Mouse (Mus musculus): ENCODE measurements around the gene Slc15a3. TPM values are rescaled to one million over a fixed set of nuclear protein-coding genes. Genes with fewer than 3 reads are reported as not detected.

The Slc15a3 gene
- polyA plus RNA-seq (2012; rRNA removed) = 10.1 and 14.6 TPM in 2 replicates

DNA sequence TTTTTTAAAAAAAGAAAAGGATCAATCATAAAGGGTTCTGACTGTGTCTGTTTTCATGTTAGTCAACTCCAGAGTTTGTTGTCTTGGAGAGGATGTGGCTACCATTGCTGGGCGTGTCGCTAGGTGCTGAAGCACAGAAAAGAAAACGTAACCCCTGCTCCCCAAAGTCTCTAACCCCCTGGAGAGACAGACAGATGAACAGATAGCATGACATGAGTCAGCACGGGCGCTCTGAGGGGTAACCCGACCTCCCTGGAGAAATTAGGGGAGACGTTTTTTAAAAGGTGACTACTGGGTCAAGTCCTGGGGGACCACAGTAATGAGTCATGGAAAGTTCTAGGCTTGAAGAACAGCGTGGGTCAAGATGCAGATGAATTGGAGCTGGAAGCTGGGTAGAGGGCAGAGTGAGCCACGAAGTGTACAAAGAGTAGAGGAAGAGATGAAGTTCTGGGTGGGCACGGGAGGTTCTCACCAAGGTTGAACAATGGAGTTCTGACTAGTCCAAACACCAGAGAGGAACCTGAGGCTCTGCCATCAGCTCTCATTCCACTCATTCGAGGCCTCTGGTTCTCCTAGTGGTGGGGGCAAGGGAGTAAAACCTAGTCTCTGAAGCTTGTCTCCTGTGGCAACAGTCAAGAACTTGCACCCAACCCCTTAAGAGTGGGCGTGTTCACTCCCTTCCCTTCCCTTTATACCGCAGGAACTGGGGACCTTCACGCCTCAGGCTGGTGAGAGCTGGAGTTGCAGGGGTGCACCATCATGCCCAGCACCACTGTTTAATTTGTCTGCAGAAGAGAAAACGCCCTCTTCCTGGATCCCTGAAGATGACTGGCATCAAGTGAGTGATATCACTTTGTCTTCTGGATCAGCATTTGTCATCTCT is at the start of gene Slc15a3:
Slc15a3 (plus strand) TSS at position 718 of the 883 bp plus-strand sequence.
- DNase-seq (ENCODE audit: low read depth, low spot score) = no peak
- 71% methylated on average over 15 of the region's 15 CpGs for WGBS

DNA sequence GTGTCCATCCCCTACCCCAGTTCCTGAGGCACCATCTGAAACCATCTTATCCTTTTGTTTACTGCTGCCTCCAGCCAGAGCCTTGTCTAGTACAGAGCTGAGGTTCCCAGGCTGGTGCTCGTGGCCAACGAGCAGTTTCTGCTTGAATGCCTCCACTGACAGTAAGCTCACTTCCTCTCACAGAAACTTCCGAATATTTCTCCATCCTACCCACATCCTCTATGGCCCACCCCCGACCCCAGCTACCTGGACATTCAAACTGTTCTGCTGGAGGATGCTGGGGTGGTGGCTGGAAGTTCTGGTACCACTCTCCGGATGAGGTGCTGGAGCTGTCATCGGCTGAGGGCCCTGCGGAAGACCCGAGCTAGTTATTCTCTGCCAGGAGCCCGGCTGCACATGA is 49.2 kb upstream of the Slc15a3 start:
- 70% methylated on average over 9 of the region's 9 CpGs for WGBS
- DNase-seq (ENCODE audit: low read depth, low spot score) = no peak

DNA sequence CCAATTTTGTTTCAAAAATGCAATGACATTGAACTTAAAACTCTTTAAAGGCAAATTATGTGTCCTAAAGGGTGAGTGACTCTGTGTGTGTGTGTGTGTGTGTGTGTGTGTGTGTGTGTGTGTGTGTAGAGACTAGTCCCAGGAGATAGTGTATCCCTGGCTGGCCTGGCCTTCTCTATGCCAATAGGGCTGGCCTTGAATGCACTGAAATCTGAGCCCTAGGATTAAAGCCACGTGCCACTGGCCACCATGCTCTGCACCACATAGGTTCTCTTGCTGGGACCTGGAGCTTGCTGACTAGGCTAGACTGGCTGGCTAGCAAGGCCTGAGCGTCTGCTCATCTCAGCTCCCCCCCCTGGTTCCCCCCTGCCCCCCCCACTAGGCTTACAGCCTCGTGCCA is 46.5 kb upstream of the Slc15a3 start:
- WGBS = 53% methylated on average over 3 of the region's 3 CpGs

DNA sequence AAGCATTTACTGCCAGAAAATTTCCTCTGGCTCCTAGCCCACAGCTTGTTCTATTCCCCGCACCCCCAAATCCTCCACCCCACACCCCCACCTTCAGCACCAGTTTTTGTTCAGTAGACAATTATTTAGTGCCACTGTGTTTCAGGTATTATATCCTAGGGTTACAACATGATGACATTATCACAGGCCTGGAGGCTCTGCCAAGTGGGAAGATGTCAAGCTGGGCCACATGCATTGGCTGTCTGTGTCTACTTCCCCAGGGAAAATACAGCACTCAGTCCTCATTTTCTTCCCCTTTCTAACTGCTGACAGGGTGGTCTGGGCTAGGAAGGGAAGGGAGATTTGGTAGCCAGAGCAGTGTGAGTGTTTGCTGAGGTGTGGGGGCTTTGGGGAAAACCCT is 44.6 kb upstream of the Slc15a3 start:
- 71% methylated on average over 1 of the region's 1 CpGs for WGBS
- DNase-seq (ENCODE audit: low read depth, low spot score) = no peak

More for the DNA sequence above, 46.5 kb upstream of the Slc15a3 start:
- DNase-seq (ENCODE audit: low read depth, low spot score) = no peak

DNA sequence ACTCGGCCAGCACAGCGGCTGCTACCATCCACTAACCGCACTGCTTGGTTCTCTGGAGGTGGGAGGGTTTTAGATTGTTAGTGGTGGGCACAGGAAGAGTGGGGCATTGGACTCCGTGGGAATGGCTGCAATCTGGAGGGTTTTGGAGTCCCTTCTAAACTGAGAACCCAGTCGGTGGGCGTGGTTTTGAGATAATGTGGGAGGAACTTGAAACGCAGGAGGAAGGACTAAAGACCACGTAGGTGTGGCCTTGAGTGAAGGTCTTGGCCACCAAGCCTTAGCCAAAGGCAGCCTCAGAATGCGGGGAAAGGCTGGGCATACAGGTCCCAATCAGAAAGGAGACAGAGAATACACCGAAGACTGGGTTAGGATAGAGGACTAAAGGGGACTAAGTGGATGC is 41.0 kb upstream of the Slc15a3 start:
- no peak for DNase-seq (ENCODE audit: low read depth, low spot score)
- 63% methylated on average over 10 of the region's 10 CpGs for WGBS

DNA sequence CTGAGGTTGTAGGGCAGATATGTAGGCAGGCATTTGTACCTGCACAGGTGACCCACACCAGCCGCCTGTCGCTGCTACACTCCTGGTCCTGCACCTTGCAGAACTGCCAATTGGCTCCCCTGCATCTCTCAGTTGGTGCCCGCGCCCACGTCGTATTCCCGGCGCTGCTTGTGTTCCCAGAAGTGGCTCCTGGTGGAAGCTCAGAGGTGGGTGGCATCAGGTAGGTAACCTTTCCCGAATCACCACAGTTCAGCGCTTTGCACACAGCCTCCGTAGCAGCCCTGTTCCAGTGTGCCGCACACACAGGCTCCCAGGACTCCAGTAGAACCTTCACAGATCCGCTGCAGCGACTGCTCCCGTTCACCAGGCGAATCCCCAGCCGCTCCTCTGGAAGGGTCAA is 40.4 kb upstream of the Slc15a3 start:
- 88% methylated on average over 17 of the region's 17 CpGs for WGBS

DNA sequence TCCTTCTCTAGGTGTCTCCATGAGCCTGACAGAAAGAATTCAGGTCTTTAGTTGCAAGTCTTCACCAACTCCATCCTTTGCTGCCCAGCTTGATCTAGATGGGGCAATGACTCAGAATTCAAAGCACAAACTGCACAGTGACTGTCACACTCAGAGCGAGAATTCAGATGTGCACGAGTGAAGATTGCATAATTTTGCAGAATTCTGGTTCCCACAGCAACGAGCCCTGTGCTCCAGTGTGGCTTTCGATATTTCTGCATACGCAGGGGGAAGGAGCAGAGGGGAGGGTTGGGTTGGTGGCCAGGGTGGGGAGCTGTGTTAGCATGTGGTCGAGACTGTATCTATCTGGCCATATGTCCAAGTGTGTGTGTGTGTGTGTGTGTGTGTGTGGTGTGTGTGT is 38.5 kb upstream of the Slc15a3 start:
- 51% methylated on average over 6 of the region's 6 CpGs for WGBS
- no peak for DNase-seq (ENCODE audit: low read depth, low spot score)

More for the DNA sequence above, 40.4 kb upstream of the Slc15a3 start:
- DNase-seq (ENCODE audit: low read depth, low spot score) = no peak

DNA sequence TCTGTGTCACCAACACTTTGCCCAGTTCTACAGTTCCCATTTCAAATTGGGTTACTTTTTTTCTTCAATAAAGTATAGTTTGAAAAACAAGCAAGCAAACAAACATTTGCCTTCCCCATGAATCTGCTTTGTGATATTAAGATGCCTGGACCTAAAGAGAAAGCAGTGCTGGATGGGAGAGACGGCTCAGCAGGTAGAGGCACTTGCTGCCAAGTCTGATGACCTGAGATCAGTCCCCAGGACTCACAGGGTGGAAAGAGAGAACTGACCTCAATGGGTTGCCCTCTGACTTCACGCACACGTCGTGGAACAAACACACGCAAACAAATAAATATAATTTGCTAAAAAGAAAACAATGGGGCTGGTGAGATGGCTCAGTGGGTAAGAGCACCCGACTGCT is 37.6 kb upstream of the Slc15a3 start:
- WGBS = 68% methylated on average over 6 of the region's 6 CpGs
- no peak for DNase-seq (ENCODE audit: low read depth, low spot score)

DNA sequence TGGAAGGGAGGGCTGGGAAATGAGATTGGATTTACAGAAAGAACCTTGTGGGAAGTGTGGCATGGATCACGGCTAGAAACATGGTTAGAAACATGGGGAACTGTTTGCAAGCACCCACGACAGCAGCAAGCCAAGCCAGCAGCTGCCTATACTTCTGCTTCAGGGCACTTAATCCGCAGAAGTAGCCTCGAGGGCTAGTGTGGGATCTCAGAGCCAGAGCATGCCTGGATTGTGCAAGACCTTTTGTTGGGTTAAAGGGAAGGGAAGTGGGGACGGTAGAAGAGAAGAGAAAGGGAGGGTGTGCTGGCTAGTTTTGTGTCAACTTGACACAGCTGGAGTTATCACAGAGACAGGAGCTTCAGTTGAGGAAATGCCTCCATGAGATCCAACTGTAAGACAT is 35.8 kb upstream of the Slc15a3 start:
- no peak for DNase-seq (ENCODE audit: low read depth, low spot score)
- 63% methylated on average over 5 of the region's 5 CpGs for WGBS

DNA sequence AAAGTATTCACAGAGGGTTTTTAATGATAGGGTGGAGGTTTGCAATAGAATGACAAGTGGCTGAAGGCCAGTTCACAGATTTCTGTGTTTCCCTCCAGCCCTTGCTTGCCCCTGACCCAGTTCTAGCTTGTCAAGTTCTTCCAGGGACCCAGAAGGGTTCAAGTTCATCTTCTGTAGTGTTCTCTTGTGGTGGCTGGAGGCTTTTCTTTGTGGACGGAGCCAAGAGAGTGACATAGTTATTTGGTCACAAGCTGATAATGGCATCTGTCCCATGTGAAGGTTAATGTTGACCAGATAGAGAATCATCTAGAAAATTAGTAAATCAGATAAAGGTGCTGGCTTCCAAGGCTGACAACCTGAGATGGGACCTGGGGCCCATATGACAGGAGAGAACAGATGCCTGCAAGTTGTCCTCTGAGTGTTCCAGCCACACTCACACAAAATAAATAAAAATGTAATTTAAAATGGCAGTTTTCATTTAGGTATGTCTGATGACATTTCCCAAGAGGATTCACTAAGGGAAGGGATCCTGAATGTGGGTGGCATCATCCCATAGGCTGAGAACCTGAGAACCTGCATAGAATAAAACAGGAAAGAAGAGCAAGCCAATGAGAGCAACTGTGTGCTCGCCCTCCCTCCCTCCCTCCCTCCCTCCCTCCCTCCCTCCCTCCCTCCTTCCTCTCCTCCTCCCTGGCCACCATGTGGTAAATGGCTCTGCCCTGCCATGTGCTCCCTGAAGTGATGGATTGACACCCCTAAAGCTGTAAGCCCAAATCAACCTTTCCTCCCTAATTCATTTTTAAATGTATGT is 34.5 kb upstream of the Slc15a3 start:
- WGBS = 79% methylated on average over 2 of the region's 2 CpGs
- no peak for DNase-seq (ENCODE audit: low read depth, low spot score)

DNA sequence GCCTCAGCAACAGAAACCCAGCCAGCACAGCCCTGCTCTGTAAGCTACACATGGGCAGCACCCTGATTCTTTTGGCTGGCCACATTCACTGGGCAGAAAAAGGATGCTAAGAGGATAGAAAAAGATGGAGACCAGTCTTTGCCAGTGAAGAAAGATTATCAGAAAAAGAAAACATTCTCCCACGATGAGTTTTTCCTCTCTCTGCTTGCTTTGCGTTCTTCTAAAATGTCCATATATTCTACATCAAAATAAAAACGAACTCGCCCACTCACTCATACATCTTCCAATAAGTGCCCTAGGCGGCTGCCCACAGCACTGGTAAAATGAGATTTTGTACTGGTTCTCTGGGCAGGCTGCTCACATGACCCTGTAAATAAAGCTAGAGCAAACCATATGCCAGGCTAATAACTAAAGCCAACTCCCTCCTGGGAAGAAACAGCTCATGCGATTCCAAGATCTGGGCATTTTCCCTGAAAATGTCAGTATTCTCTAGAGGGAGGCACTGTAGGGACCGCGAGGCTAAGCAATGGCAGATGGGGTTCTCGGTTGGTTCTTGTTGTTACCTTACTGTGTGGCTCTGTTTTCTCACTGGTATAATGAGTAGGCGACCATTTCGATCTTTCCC is 33.8 kb upstream of the Slc15a3 start:
- no peak for DNase-seq (ENCODE audit: low read depth, low spot score)
- 94% methylated on average over 11 of the region's 11 CpGs for WGBS

DNA sequence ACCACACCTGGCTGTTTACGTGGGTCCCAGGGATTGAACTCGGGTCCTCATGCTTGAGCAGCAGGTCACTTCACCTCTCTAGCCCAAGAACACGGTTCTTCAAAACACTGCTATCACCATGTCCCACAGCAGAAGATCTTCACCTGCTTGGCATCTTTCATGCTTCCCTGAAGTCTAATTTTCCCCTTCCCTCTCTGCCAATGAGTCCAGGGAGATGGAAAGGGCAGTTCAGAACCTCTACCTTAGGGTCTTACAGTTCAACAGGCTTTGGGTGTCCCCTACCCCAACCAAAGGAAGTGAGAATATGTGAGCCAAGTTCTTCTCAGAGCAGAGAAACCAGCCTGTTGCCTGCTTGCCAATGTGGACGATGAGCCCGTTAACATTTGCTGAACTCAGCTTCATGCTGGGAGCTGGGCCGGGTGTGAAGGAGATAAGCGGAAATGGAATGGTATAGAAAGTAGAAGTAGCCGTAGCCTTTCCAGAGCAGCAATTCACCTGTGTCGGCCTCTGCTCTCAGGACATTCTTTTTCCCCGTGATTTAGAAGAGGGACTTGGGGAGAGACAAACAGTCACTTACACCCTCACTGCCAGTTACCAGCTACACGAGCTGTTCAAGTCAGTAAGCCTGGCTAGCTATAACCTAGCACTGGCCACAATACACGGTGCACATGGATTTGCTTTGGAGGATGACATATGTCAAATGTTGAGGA is 30.8 kb upstream of the Slc15a3 start:
- 81% methylated on average over 12 of the region's 12 CpGs for WGBS
- DNase-seq (ENCODE audit: low read depth, low spot score) = no peak

DNA sequence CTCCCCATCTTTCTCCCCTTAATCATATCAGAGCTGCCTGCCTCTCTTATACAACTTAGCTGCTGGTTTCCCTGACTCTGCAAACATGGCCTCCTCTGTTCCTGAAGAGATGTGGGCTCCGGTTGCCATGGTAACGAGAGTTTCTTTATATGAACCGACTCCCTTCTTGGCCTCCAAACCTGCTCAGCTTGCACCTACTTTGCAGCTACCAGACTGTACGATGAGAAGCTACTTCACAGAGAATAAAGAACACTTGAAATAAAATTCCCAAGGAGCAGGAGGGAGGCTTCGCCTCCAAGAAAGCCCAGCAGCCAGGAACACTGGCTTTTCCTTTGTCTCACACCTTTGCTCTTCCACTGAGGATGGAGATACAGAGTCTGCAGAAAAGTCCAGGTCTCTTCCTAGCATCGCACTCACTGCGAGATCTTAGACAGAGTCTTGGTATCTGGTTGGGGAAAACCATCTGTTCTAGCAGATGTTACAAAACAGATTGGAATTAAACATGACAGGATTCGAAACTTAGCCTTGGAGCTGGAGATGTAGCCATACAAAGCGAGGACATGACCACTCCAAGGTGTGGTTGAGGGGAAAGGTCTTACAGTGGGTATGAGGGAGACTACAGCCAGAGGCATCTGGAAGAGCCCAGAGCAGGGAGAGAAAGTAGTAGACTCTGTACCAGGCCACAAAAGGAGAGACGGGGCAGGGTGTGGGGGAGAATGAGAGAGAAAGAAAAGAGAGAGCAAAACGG is 29.9 kb upstream of the Slc15a3 start:
- no peak for DNase-seq (ENCODE audit: low read depth, low spot score)
- WGBS = 72% methylated on average over 11 of the region's 11 CpGs

DNA sequence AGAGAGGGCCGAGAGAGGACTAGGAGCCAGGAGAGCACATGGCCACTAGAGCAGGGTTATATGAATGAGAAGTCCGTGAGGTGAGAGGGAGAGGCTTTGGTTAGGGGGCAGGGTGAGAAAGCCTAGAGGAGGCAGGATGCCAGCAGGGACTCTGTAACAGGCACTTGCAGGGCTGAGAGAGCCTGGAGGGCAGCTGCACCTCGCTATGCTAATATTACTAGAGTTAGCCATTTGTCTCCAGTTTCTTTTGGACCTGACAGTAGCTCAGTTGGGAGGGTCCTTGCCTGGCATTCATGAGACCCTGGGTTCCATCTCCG is 29.4 kb upstream of the Slc15a3 start:
- 64% methylated on average over 4 of the region's 4 CpGs for WGBS
- no peak for DNase-seq (ENCODE audit: low read depth, low spot score)

DNA sequence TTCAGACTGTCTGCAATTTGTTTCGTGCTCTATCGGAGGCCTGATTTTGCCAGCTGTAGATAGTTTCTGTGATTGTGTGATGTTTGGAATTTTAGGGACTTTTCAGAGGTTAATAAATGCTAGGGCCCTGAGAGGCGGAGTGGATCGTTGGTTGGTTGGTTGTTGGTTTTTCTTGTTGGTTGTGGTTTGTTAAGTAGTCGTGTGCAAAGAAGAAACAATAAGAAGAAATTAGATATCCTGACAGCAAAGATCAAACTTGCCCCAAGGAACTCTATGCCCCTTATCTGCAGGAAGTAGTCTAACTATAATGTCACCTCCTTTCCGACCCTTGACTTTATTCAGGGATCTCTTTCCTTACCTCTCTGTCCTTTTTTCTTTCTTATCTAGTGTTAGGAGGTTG is 28.1 kb upstream of the Slc15a3 start:
- 74% methylated on average over 6 of the region's 6 CpGs for WGBS
- no peak for DNase-seq (ENCODE audit: low read depth, low spot score)

DNA sequence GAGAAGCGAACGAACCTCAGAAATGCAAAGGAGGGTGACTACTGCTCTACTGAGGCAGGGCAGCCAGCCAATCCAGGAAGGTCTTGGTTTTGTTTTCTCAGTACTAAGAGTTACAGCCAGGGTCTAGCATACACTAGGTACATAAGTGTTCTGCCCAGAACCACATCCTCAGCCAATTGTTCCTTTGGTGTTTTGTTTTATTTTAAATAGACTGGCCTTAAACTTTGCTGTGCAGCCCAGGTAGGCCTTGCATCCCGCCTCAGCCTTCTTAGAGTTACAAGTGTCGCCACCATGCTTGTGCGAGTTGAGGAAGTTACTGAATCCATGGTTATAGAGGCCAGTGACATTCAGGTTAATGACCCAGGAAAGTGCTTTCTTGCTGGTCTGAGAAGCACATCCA is 26.5 kb upstream of the Slc15a3 start:
- WGBS = 91% methylated on average over 5 of the region's 5 CpGs

DNA sequence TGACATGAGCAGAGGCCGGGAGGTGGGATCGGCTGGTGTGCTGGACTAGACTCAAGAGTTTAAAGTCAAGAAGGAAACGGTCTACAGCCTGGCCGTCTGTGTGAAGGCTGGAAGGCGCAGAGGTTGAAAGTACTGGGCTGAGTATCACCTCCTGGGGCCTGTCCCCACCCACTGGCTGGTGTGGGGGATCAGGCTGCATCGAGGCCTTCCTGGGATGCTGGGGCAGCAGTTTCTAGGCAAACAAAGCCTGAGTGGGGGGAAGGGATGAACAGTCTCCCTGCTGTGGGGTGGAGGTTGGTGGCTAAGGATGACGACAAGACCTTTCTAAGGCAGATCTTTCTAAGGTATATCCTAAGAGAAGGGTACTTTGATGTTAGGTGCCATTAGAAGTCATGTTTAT is 25.6 kb upstream of the Slc15a3 start:
- no peak for DNase-seq (ENCODE audit: low read depth, low spot score)
- 64% methylated on average over 7 of the region's 7 CpGs for WGBS

More for the DNA sequence above, 26.5 kb upstream of the Slc15a3 start:
- DNase-seq (ENCODE audit: low read depth, low spot score) = no peak

DNA sequence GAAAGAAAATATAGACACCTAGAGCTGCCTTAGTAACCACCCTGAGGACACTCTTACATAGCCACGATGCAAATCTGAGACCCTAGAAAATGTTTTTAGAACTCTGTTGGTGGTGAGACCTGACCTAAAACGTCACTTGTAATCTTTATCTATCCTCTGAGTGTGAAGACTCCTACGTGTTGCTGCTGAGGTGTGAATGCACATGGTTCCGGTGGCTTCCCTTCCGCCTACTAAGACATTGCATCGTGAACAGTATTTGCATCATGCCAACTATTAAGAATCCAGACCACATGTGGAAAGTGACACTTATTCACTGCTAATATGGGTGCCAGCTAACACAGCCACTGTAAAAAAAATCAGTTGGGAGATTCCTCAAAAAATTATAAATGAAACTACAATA is 23.7 kb upstream of the Slc15a3 start:
- WGBS = 87% methylated on average over 6 of the region's 6 CpGs
- DNase-seq (ENCODE audit: low read depth, low spot score) = no peak

DNA sequence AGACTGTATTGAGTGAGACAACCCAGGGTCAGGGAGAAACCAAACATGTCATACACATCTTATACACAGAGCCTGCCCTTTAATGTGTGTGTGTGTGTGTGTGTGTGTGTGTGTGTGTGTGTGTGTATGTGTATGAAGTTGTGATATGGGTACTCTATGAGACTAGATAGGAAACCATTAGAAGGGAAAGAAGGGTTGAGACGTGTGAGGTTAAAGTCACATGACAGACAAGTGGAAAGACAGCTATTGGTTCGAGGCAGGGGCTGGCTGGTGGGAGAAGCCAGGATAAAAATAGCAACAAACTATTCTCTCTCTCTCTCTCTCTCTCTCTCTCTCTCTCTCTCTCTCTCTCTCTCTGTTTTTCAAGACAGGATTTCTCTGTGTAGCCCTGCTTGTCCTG is 23.1 kb upstream of the Slc15a3 start:
- DNase-seq (ENCODE audit: low read depth, low spot score) = no peak
- WGBS = 61% methylated on average over 2 of the region's 2 CpGs
